Mouse (Mus musculus) lung, adult 2 months (tissue): ENCODE results near the gene Dab1.

ENCODE experiments used
- CTCF ChIP-seq: fragments of 200-500 bp; IDR thresholded peaks from 2 replicates; pipeline ENCODE4 v1.5.1; 2011; ENCODE audit warnings: mild to moderate bottlenecking, low read length, control low read depth; ENCODE audit not compliant: insufficient read depth
- POLR2A ChIP-seq: fragments of 200-500 bp; IDR thresholded peaks from 2 replicates; pipeline ENCODE4 v1.6.1; 2011; ENCODE audit warnings: low read depth, mild to moderate bottlenecking, control low read depth, low read length, borderline replicate concordance; ENCODE audit errors: extremely low read depth

DNA sequence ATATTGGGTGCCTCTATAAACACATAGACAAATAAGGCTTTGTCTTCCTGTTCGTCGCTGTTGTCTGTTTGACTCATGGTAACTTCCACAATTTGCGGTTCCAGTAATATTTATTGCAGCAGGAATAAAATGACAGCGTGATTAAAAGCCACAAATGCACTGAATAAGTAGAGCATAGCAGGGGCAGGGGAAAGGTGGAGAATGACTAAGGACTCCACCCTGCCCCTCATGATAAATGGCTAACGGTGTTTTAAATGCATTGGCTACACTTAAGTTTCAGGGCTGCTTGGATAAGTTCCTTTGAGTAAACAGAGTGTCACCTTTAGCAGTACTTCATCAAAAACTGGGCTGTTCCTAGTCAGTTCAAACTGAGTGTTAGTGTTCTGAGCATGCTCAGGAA lies 1000.3 kb downstream of the Dab1 start:
- TF ChIP-seq POLR2A (no peak), CTCF (no peak)
